Mouse (Mus musculus) CD4-positive, CD25-positive, alpha-beta regulatory T cell, adult 2 months (primary cell): ENCODE measurements at regions not wholly inside any gene's neighbourhood (a gene's known extent, or its start where the extent isn't known, plus 50 kb on each side); places are given as distances from the start of the nearest gene placed in this dataset.
"Not testable (repeated sequence)": the region's sequence is repeated elsewhere in the genome, so short reads cannot be mapped to it uniquely, and the experiment has no call there.

Source experiments
- DNase-seq: peaks from one replicate; pipeline ENCODE4 v3.0.0-alpha.2; 2012; ENCODE audit warnings: low read depth, low spot score

- DNase-seq: no peak
These were observed 479.2 kb downstream of the Tns1 start for GRCm38 (mm10) chr1:73645011-73645410.

DNA sequence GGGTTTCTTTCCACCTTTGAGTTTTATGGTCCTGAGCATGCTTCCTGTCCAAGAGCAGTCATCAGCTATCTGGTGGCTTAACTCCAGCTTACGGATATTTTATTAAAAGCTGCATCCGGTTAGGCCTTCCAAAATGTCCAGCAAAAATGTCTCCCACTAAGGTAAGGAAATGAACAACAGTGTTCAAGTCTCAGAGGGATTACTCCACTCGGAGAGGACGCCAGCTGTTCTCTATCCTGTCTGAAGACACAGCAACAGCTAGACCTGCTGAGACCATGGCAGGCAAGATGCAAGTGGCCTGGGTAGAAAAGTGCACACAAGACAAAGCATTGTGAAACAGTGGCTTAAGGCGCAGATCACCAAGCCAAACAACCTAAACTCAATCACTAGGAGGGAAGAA is 479.9 kb downstream of the Tns1 start:
- DNase-seq: no peak

DNA sequence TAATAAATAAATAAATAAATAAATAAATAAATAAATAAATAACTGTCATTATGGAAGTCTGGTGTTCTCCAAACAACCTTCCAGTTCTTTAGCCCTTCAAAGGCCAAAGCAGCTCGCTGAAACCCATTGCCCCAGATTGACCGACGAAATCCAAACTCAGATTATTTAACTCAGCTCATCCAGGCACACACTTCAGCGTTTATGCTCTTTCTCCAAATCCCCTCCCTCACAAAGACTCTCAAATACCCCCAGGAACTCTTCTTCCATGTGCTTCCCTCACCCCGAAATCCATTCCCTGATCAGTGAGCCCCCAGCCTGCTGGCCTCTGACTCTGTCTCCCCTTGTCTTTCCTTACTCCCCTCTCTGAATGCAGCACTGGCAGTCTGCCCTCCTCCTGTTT is 480.8 kb downstream of the Tns1 start:
- no peak for DNase-seq

GRCm38 (mm10) chr1:73642691-73643109 is 481.5 kb downstream of the Tns1 start:
- no peak for DNase-seq

- no peak for DNase-seq
These were observed 482.8 kb downstream of the Tns1 start for GRCm38 (mm10) chr1:73641456-73641855.

DNA sequence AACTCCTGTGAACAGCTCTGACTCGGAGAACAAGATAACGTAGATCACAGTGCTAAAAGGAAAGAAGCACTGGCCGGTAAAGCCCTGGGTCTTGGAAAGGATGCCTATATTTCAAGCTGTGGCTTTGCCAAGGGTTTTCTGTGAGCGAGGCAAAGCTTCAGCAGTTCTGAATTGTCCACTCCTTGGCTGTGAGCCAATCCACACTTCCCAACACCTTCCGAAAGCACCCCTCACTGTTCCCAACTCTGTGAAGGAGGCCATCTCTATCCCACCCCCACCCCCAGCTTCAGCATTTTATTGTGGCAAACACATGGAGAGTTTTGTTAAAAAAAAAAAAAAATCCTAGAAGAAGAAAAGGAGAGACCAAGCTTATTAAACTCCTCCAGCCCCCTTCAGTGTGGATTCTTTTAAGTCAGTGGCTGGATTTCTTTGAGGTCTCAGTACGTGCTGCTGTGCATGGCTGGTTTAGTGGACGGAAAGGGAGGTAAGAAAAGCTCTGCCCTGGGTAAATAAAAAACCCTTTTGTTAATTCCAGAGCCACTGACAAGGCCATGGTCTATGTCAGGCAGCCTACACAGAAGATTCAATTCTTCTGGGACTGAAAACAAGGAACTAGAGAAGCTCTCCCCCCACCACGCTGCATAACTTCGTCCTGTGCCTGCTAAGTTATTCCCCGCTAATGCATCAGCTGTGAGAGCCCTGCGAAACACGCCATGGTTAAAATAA is 483.4 kb downstream of the Tns1 start:
- DNase-seq: no peak

DNA sequence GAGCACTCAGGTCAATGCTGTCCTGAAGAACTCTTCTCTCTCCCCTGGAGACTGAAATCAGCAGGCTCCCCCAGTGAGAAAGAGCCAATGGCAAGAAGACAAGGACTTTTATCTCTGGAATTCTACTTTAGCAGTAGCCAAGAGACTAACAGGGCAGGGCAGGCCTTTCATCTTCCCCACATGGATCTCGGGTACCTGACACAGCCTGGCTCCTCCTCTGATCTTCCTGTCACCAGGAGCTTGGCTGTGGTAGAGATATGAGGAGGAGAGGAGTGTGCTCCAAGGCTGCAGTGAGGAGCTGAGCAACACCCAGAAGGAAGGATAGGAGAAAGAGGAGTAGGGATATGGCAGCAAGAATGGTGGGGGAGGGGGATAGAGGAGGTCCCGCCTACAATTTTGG is 488.5 kb downstream of the Tns1 start:
- no peak for DNase-seq

- DNase-seq: no peak
These were observed 489.4 kb downstream of the Tns1 start for GRCm38 (mm10) chr1:73634871-73635270.

DNA sequence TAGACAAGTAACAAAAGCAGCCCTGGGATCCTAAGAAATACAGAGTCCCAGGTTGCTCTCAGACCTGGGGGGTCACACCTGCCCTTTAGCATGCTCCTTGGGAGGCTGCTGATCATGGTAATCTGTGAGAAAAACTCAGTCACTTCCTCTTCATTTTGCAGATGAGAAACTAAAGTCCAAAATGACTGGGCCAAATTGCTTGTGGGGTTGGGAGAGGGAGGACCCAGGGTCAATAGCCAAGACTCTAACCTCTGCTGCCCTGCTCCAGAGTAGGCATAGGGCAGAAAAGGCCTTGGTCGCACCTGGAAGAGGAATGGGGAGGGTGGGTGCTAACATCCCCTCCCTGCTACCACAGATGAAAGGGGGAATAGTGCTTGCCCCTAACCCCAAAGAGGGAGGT is 491.2 kb downstream of the Tns1 start:
- DNase-seq: no peak

- no peak for DNase-seq
These were observed 493.9 kb downstream of the Tns1 start for GRCm38 (mm10) chr1:73630363-73630762.

GRCm38 (mm10) chr1:73625365-73625764 is 498.9 kb downstream of the Tns1 start:
- no peak for DNase-seq

- not testable (repeated sequence) for DNase-seq
These were observed 503.1 kb downstream of the Tns1 start for GRCm38 (mm10) chr1:73621121-73621520.

DNA sequence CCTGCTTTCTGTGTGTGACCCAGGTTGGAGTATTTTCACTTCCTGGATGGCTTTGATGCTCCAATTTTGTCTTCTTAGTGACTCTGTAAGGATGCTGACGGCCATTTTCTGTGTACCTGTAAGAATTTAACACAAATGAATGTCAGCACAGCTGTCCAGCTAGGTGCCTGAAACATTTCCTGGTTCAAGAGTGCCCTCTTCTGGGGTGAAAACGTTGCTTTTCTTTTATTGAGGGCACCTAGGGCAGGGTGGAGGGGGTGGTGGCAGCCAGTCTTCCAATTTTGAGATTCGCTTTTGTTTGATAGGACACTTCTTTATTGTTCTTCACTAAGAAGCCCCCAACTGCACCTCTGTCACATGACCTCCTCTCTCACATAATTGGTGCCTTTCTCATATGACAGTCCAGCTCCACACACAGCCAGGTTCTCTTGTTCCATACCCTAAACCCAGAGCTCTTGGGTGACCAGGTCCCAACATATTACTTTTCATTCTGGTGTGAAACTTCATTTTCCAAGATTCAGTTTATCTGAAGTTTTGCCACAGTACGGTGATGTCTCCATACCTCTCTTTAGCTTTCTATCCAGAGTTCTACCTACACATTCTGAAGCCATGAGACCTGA is 505.6 kb downstream of the Tns1 start:
- DNase-seq: no peak

DNA sequence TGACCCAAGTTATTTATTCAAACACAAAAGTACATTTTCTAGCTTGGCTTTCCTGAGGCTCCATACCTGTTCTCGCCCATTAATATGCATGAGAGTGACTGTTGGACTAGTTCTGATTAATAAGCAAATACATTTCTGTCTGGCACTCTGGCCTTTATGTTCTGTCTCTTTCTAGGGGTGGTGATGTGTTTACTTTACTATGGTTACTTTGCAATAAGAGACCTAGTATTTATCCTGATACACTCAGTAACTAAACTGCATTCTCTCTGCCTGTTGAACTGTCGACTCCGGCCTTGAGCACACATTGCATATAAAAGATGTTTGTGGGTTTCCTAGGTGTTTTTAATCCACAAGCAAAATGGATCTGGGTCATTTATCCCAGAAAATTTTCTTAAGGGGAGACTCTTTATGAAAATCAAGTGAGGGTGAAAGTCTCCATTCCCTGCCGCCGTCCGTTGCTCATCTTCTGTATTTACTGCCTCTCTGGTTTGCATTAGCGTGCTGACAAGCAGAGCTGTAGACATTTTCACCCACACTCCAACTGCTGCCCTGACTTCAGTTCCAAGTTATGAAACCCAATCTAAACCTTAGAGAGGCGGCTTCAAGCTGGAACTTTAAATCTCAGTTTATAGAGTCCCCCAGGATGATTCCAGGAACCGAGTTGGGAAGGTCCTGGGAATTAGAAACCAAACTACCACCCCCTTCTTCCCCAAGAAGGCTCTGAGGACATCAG is 530.4 kb downstream of the Tns1 start:
- no peak for DNase-seq

- DNase-seq: no peak
These were observed 532.7 kb downstream of the Tns1 start for GRCm38 (mm10) chr1:73591342-73592099.

DNA sequence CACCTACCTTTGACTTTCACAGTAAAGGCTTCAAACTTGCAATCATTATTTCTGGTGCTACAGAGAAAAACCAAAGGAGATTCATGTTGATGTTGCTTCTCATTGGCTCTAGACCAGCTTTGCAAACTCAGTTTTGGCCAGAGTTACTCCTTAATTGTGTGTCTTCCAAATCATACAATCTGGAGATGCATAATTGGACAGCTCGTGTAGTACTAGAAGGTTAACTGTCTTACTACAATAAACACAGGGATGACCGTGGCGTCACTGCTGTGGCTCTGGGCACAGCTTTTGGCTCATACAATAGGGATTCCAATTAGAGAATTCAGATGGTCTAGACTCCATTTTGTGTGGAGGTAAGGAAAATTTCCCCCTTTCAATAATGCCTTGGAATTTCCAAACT is 544.6 kb downstream of the Tns1 start:
- DNase-seq: no peak

DNA sequence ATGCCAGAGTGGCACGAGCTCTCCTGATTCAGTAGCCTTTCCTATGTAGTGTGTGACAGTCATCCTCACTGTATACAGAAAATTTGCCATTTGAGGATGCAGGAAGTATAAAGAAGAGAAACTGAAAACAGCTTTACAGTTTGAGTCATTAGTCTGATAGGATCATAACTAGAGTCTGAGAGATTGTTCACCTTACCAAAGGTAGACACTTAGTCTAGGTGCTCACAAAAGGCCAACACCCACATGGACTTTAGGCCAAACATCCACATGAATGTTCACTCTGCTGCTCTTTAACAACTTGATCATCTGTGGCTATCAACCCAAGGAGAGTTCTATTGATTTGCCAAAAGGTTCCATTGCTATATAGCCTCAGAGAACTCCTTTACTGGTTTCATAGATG is 547.2 kb downstream of the Tns1 start:
- no peak for DNase-seq

DNA sequence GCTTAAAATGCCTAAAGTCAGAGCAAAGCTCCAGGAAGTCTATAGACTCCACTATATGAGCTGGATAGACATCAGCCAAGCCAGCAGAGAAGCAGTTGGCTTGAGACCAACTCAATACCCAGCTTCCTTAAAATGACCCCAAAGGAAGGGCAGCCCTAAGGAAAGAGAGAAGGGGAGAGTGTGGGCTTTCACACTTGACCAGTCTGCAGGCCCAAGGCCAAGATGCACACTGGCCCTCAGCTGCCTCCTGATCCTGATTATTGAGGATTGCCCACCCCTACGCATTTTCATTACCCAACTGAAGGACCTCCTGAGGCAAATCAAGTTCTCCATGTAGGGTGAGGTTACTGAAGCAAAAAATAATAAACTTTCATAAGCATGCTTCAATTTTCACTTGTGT is 548.6 kb downstream of the Tns1 start:
- no peak for DNase-seq

DNA sequence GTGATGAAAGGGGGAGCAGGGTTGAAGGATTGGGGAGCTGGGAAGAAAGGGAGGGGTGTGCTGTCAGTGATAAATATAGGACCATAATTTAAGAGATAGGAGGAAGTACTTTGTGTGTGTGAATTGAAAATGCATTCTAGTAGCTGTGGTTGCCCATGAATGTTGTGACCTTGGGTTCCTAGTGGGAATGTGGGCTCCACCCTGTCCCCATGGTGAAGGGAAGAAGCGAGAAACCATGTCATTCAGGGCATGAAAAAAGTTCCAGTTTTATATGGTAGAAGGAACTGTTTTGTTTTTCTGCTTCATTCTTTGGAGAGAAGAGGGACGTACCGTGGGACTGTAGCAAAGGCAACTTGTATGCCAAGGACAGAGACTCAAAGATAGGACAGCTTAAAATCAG is 553.3 kb downstream of the Tns1 start:
- DNase-seq: no peak

- DNase-seq: no peak
These were observed 551.1 kb upstream of the Tnp1 start for GRCm38 (mm10) chr1:73566770-73567169.

DNA sequence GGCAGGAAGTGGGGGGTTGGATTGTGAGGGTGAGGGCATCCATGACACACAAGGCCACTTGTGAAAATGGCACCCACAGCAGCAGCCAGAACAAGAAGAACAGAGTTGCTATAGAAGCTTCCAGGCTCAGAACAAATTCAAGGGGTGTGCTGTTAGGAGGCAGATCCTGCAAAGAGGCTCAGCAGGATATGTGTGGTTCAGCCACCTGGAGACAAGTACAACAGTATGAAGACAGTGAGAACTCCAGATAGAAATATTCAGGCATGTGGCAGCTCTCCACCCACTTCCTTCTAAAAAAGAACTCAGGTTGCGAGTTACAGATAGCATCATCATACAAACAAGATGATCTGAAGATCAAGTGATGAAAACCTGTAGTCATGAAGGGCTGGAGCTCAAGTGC is 544.9 kb upstream of the Tnp1 start:
- DNase-seq: no peak

- DNase-seq: no peak
These were observed 532.2 kb upstream of the Tnp1 start for GRCm38 (mm10) chr1:73547877-73548276.
